Mouse (Mus musculus) gastrocnemius, adult 2 months (tissue): ENCODE results near the gene Arhgap15. TPM values are rescaled to one million over a fixed set of nuclear protein-coding genes. Genes with fewer than 3 reads are reported as not detected.
A peak's percentile ranks its signal among the peaks of the same experiment; 100 is the strongest.

Experiments
- DNase-seq: peaks from one replicate; pipeline ENCODE4 v3.0.0; 2022
- H3K27ac ChIP-seq: fragments of 200-600 bp; 2 replicates; pipeline ENCODE4 v1.8.1; 2022; ENCODE audit warnings: mild to moderate bottlenecking
- H3K4me3 ChIP-seq: fragments of 200-600 bp; 2 replicates; pipeline ENCODE4 v1.8.1; 2022; ENCODE audit warnings: mild to moderate bottlenecking, moderate library complexity
- CTCF ChIP-seq: fragments of 200-600 bp; IDR thresholded peaks from 2 replicates; pipeline ENCODE4 v1.8.1; 2022; ENCODE audit warnings: antibody characterized with exemption, mild to moderate bottlenecking, moderate library complexity
- intact Hi-C: fragments of 180-260 bp; cut with DNase I; formaldehyde crosslinking; loops from one replicate; pipeline ENCODE4 v1.15.1; 2025
- total RNA-seq, 2 experiments: library from RNA; stranded (reverse); gene quantifications; 2 replicates each; pipeline ENCODE4 v1.2.3; 2021

Arhgap15 gene
- total RNA-seq, 2 experiments from 2014 or later: 0.64 to 0.74 TPM

DNA sequence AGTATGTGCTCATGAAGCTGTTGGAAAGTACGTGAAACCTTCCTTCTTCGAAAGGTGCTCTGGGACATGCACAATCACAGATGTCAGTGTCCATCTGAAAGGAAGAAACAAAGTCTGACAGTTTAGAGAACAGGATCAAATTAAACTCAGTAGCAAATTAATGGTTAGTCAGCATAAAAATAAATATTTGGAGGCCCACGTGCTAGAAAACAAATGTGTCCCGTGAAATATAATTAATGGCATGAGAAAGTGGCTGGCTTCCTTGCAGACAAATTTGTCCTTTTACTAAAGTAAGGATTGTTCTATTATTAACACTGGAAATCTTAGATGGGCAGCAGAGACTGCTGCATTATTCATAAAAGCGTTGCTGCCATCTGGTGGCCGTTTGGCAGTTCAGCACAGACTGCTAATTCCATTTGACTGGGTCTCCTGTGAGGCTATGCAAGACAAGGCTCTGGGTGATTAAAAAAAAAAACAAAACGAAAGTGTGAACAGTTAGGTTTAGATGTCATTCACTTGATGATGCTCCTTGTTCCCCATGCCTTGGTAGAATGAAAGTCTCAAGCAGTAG lies 153.9 kb downstream of the Arhgap15 start:
- no peak overlapping the region for H3K4me3 ChIP-seq
- intact Hi-C loops: loop anchor here (1.0 to 5.0 kb wide), 2 partner anchors 115 to 180 kb away; no protein-coding TSS in a partner anchor
- DNase-seq: peak; percentile 84
- no peak overlapping the region for H3K27ac ChIP-seq
- peak; percentile 93 for TF ChIP-seq CTCF

DNA sequence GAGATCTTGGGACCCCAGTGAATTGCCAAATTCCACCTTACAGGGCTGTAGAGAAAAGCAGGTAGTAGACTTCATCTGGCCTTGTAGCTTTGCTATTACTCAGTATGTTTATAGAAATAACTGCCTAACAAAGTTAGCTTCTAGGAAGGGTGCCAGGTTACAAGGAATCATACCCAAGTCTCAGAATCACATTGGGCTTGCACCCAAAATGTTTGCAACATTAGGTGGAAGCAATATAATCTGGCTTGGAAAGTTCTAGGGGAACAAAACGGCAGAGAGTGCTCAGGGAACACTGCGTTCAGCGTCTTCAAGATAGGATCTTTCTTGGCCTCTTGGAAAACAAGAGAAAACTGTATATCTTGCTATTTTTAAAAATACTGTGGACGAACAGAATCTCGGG lies 158.9 kb downstream of the Arhgap15 start:
- DNase-seq: peak; percentile 52
- Histone ChIP-seq H3K27ac (peak overlapping the region; percentile 73), H3K4me3 (no peak overlapping the region)
- intact Hi-C loops: no loop called here
- TF ChIP-seq CTCF: no peak

DNA sequence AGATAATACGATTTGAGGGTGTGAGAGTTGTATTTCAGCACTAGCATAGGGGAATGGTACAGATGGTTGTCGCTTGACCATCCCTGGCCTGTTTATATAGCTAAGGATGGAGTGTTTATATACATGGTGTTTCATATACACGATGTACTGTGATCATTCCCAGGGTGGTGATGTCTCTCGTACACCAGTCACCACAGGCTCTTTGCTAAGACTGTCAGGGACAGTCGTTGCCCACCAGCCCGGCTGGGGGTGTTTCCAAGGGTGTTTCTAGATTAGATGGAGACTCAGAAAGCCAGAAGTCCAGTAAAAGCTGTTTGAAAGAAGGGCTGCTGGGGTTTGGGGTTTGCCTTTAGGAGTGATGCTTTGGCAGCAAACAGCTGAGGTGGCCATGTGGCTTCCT lies 165.5 kb downstream of the Arhgap15 start:
- intact Hi-C loops: no loop called here
- no peak overlapping the region for H3K4me3 ChIP-seq
- TF ChIP-seq CTCF: no peak
- no peak for DNase-seq
- no peak overlapping the region for H3K27ac ChIP-seq

GRCm38 (mm10) chr2:43923863-43924340 lies 175.3 kb downstream of the Arhgap15 start:
- TF ChIP-seq CTCF: no peak
- intact Hi-C loops: no loop called here
- H3K27ac ChIP-seq: no peak overlapping the region
- no peak overlapping the region for H3K4me3 ChIP-seq
- no peak for DNase-seq

GRCm38 (mm10) chr2:43931687-43932086 lies 183.1 kb downstream of the Arhgap15 start:
- DNase-seq: no peak
- Histone ChIP-seq H3K4me3 (no peak overlapping the region), H3K27ac (no peak overlapping the region)
- TF ChIP-seq CTCF: no peak
- intact Hi-C loops: no loop called here

DNA sequence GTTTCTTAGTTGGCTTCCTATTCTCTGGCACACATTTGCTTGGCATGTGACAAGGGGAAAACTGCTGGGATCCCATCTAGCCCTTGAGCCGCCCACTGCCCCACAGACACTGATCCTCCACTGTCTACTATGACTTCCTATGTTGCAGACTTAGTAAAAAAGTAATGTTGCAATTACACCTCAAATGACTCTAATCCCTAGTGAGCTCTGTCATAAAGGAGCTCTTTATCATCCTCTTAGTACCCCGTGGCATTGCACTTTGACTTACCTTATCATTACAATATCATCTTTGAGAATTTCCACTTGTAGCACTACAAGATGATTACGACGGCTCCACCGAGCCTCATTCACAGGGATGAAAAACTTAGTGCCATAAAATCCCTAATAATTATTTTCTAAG lies 190.6 kb downstream of the Arhgap15 start:
- DNase-seq: no peak
- intact Hi-C loops: no loop called here
- no peak overlapping the region for H3K4me3 ChIP-seq
- H3K27ac ChIP-seq: no peak overlapping the region
- no peak for TF ChIP-seq CTCF

- intact Hi-C loops: no loop called here
- no peak for DNase-seq
- H3K4me3 ChIP-seq: no peak overlapping the region
- H3K27ac ChIP-seq: no peak overlapping the region
- TF ChIP-seq CTCF: no peak
These were observed 197.1 kb downstream of the Arhgap15 start for GRCm38 (mm10) chr2:43945679-43946078.

DNA sequence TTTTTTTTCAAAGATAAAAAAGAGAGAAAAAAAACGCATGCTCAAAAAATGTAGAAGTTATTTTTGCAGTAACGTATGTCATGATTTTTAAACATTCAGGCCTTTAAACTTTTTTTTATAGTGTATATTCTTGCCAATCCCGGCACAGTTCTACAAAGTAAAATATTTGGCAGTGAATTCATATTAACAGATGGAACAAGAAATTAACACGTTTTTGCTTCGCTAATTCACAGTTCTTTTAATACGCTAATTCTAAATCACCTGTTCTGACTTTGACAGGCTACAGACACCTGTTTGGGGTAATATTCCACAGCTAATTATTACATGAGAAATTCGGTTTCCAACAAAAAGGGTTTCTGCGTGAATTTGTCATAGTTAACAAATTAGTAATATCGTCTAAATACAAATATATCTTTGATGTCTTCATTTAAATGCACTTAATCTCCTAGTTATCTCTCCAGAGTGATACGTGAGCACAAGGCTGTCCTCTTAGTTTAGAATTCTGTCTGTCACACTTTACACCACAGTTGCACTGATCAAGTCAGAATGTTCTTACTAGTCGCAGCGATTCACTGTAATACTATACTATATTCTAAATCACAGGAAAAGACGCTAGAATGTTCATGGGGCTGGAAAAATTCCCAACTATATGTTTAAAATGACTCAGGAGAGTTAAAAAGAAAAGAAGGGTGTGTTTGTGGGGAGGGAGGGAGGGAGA lies 201.3 kb downstream of the Arhgap15 start:
- no peak for DNase-seq
- intact Hi-C loops: no loop called here
- Histone ChIP-seq H3K4me3 (no peak overlapping the region), H3K27ac (no peak overlapping the region)
- TF ChIP-seq CTCF: no peak

- Histone ChIP-seq H3K4me3 (no peak overlapping the region), H3K27ac (no peak overlapping the region)
- no peak for TF ChIP-seq CTCF
- intact Hi-C loops: no loop called here
- no peak for DNase-seq
These were observed 202.1 kb downstream of the Arhgap15 start for GRCm38 (mm10) chr2:43950741-43951140.

DNA sequence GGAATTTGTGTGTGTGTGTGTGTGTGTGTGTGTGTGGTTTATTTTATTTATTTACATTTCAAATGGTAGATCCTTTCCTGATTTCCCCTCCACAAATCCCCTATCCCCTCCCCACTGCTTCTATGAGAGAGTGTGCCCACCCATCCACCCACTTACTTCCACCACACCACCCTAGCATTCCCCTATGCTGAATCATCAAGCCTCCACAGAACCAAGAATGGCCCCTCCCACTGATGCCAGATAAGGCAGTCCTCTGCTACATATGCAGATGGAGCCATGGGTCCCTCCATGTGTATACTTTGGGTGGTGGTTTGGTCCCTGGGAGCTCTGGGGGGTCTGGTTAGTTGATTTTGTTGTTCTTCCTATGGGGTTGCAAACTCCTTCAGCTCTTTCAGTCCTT lies 210.6 kb downstream of the Arhgap15 start:
- H3K27ac ChIP-seq: no peak overlapping the region
- DNase-seq: no peak
- no peak overlapping the region for H3K4me3 ChIP-seq
- intact Hi-C loops: no loop called here
- TF ChIP-seq CTCF: no peak

DNA sequence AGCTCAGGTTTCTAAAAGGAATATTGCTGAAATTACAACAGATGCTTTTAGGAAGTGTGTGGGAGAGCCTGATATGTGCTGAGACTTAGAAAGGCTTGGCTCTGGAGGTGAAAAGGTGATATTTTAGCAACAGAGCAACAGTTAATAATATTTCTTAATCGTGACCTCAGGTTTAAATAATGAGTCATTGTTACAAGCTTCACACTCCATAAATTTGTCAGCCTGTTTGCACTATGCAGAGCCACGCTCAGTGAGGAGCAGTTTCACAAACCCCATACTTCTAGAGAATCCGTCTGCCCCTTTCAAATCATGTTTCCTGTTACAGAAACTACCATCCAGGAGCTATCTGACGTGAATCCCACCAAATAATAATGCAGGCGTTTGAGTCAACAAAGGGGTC lies 213.8 kb downstream of the Arhgap15 start:
- TF ChIP-seq CTCF: no peak
- no peak for DNase-seq
- Histone ChIP-seq H3K4me3 (no peak overlapping the region), H3K27ac (no peak overlapping the region)
- intact Hi-C loops: no loop called here

DNA sequence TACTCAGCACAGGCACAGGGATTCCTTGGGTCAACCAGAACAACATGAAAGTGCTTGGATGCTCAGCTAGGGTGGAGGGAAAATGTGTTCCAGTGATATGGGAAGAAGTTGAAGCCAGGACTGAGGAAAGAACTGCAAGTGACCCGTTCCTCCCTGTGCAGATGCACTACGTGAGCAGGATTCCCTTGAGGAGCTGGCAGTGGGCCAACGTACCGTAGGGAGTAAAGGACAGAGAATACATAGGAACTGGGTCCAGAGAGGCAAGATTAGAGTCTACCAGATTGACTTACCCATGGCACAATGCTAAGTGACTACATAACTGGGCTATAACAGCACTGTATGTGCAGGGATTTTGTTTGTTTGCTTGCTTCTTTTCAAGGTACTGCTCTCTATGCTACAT lies 220.0 kb downstream of the Arhgap15 start:
- peak; percentile 31 for DNase-seq
- TF ChIP-seq CTCF: no peak
- no peak overlapping the region for H3K27ac ChIP-seq
- intact Hi-C loops: no loop called here
- H3K4me3 ChIP-seq: no peak overlapping the region

DNA sequence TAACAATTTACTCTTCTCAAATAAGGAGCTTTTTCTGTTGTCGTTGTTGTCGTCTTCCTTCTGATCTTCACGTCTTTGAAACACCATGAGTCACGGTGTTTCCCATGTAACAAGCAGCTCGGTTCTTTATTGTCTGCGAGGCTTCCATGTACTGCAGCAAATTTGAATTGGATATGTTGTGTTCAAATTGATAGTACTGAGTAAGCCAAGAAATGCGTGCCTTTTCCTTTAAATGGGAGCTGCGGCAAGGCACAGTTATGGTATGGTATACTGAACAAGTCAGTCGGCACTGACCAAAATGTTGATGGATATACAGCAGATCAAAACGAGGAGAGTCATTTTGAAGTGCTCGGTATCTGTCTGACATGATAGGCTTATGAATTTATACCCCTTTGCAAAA lies 229.1 kb downstream of the Arhgap15 start:
- intact Hi-C loops: no loop called here
- no peak for DNase-seq
- no peak overlapping the region for H3K4me3 ChIP-seq
- H3K27ac ChIP-seq: no peak overlapping the region
- TF ChIP-seq CTCF: no peak
